Mouse (Mus musculus): ENCODE measurements around the gene Spx.
A peak's percentile ranks its signal among the peaks of the same experiment; 100 is the strongest.

Spx gene

GRCm38 (mm10) chr6:142412906-142413491 is at the start of gene Spx:
Gene Spx (plus strand): TSS chr6:142413441.
- DNase-seq: no peak

- no peak for DNase-seq
Measured at GRCm38 (mm10) chr6:142365742-142366472, 47.3 kb upstream of the Spx start.

GRCm38 (mm10) chr6:142366473-142367018 is 46.7 kb upstream of the Spx start:
- DNase-seq: no peak

- no peak for DNase-seq
Measured at GRCm38 (mm10) chr6:142367565-142367964, 45.7 kb upstream of the Spx start.

- DNase-seq: no peak
Measured at GRCm38 (mm10) chr6:142369568-142369967, 43.7 kb upstream of the Spx start.

GRCm38 (mm10) chr6:142377081-142377480 is 36.2 kb upstream of the Spx start:
- DNase-seq: no peak

- no peak for DNase-seq
Measured at GRCm38 (mm10) chr6:142378576-142379330, 34.5 kb upstream of the Spx start.

GRCm38 (mm10) chr6:142379961-142380360 is 33.3 kb upstream of the Spx start:
- DNase-seq: no peak

GRCm38 (mm10) chr6:142381615-142382014 is 31.6 kb upstream of the Spx start:
- DNase-seq: no peak

- DNase-seq: no peak
Measured at GRCm38 (mm10) chr6:142384521-142384920, 28.7 kb upstream of the Spx start.

GRCm38 (mm10) chr6:142386285-142387010 is 26.8 kb upstream of the Spx start:
- DNase-seq: no peak

- peak; percentile 98 to 99 for DNase-seq
Measured at GRCm38 (mm10) chr6:142387011-142387754, 26.1 kb upstream of the Spx start, which contains the start of the genes Recql and Golt1b. Gene Recql (minus strand): TSS chr6:142387087. Gene Golt1b (plus strand): TSS chr6:142387221.

- no peak for DNase-seq
Measured at GRCm38 (mm10) chr6:142387755-142388271, 25.4 kb upstream of the Spx start.

- DNase-seq: no peak
Measured at GRCm38 (mm10) chr6:142389101-142389500, 24.1 kb upstream of the Spx start.

GRCm38 (mm10) chr6:142392312-142392711 is 20.9 kb upstream of the Spx start:
- no peak for DNase-seq

GRCm38 (mm10) chr6:142394669-142395068 is 18.6 kb upstream of the Spx start:
- DNase-seq: no peak

- DNase-seq: no peak
Measured at GRCm38 (mm10) chr6:142395756-142396155, 17.5 kb upstream of the Spx start.

- DNase-seq: no peak
Measured at GRCm38 (mm10) chr6:142411140-142411539, 2.1 kb upstream of the Spx start.

- DNase-seq: no peak
Measured at GRCm38 (mm10) chr6:142413845-142414244, 604 bp downstream of the Spx start.

- peak in 1 of 2 experiments; percentile 9 for DNase-seq
Measured at GRCm38 (mm10) chr6:142414597-142414996, 1.4 kb downstream of the Spx start.

- DNase-seq: no peak
Measured at GRCm38 (mm10) chr6:142424976-142425375, 11.7 kb downstream of the Spx start.

- no peak for DNase-seq
Measured at GRCm38 (mm10) chr6:142429072-142429471, 15.8 kb downstream of the Spx start.

All from kidney, postnatal 4 days (tissue).